Mouse (Mus musculus) hindbrain, embryonic 13.5 days (tissue): ENCODE measurements around the gene Trarg1. TPM values are rescaled to one million over a fixed set of nuclear protein-coding genes. Genes with fewer than 3 reads are reported as not detected.
A peak's percentile ranks its signal among the peaks of the same experiment; 100 is the strongest.
"Not testable (repeated sequence)": the region's sequence is repeated elsewhere in the genome, so short reads cannot be mapped to it uniquely, and the experiment has no call there.

ENCODE experiments used
- ATAC-seq: fragments of 200-750 bp; cut with Nextera tagmentation; 2 replicates; pipeline ENCODE4 v1.8.0; 2017; ENCODE audit warnings: moderate TSS enrichment; ENCODE audit not compliant: low FRiP score
- H3K27ac ChIP-seq: fragments of 300-500 bp; sonication (generic); 2 replicates; pipeline ENCODE4 v1.5.1; 2015; ENCODE audit warnings: inconsistent platforms, mild to moderate bottlenecking, moderate library complexity
- H3K27me3 ChIP-seq: fragments of 300-500 bp; sonication (generic); 2 replicates; pipeline ENCODE4 v1.6.1; 2015; ENCODE audit warnings: mild to moderate bottlenecking, inconsistent platforms
- H3K36me3 ChIP-seq: fragments of 300-500 bp; sonication (generic); 2 replicates; pipeline ENCODE4 v1.6.1; 2015; ENCODE audit warnings: mild to moderate bottlenecking, inconsistent platforms
- H3K4me1 ChIP-seq: fragments of 300-500 bp; sonication (generic); replicated peaks from 2 replicates; pipeline ENCODE4 v1.6.1; 2015; ENCODE audit warnings: inconsistent platforms
- H3K4me2 ChIP-seq: fragments of 300-500 bp; sonication (generic); 2 replicates; pipeline ENCODE4 v1.6.1; 2015; ENCODE audit warnings: inconsistent platforms, mild to moderate bottlenecking, moderate library complexity
- H3K4me3 ChIP-seq: fragments of 300-500 bp; sonication (generic); 2 replicates; pipeline ENCODE4 v1.5.1; 2015; ENCODE audit warnings: mild to moderate bottlenecking, inconsistent platforms
- H3K9ac ChIP-seq: fragments of 300-500 bp; sonication (generic); 2 replicates; pipeline ENCODE4 v1.6.1; 2015; ENCODE audit warnings: mild to moderate bottlenecking, inconsistent platforms
- H3K9me3 ChIP-seq: fragments of 300-500 bp; sonication (generic); 2 replicates; pipeline ENCODE4 v1.6.1; 2016; ENCODE audit warnings: inconsistent platforms
- WGBS: fragments of 180-500 bp; shearing (Covaris S2); methylation state at CpG from one replicate; pipeline ENCODE4 v1.1.7; 2015; 5-methylcytosine and 5-hydroxymethylcytosine counted together
- polyA plus RNA-seq: library from polyadenylated mRNA; unstranded; fragments of >200 nt; fragmentation: Nextera tagmentation; extraction: Ambion mirVana; gene quantifications from 2 replicates; pipeline ENCODE4 v1.2.1, GENCODE M21; 2015

Gene Trarg1
- 0.32 and 0.47 TPM in 2 replicates for polyA plus RNA-seq

- H3K4me3 ChIP-seq, H3K9me3 ChIP-seq, ATAC-seq, H3K36me3 ChIP-seq, H3K9ac ChIP-seq, H3K4me1 ChIP-seq, H3K27ac ChIP-seq, H3K4me2 ChIP-seq: not testable (repeated sequence)
- peaks cover 27% of the 10 kb centered on the region for H3K27me3 ChIP-seq
- 45% methylated on average over 7 of the region's 8 CpGs for WGBS
These were observed at the start of gene Trarg1 for GRCm38 (mm10) chr11:76679508-76679907. TSS of gene Trarg1 (plus strand) at chr11:76679808.

DNA sequence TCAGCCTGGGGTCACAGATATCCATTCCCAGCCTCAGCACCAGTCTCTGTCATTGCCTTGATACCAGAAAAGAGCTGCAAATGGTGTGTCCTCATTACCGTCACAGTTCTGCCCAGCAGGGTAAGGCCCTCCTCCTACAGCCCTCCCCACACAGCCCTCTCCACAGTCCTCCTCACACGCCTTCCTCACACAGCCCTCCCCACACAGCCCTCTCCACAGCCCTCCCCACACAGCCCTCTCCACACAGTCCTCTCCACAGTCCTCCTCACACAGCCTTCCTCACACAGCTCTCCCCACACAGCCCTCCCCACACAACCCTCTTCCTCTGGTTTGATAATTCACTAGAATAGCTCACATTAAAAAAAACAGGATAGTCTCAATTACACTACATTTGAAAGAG, 49.6 kb upstream of the Trarg1 start:
- no peaks in the 10 kb centered on the region for H3K27me3 ChIP-seq
- no peaks in the 10 kb centered on the region for H3K4me1 ChIP-seq
- no peak overlapping the region for H3K9ac ChIP-seq
- WGBS: 49% methylated on average over 2 of the region's 2 CpGs
- H3K4me3 ChIP-seq: no peak overlapping the region
- ATAC-seq: no peak
- H3K9me3 ChIP-seq: no peaks in the 10 kb centered on the region
- no peaks in the 10 kb centered on the region for H3K36me3 ChIP-seq
- no peak overlapping the region for H3K4me2 ChIP-seq
- no peak overlapping the region for H3K27ac ChIP-seq

DNA sequence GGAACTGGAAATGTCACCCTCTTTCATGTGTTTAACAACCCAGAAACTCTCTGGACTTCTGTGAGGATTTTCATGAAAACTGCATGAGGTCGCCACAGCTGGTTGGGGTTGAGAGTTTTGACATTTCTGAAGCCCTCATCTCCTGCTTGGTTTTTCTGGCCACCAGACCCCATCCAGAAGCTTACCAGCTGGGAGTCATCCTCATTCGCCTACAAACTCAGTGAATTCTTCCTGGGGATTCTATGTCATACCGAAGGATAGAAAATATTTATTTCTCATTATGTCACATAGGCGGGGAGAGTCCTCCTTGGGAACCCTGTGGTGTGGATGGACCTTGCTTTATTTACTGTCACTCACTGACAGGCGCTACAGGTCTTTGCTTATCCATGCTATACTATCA, 49.1 kb upstream of the Trarg1 start:
- ATAC-seq: no peak
- H3K4me2 ChIP-seq: no peak overlapping the region

DNA sequence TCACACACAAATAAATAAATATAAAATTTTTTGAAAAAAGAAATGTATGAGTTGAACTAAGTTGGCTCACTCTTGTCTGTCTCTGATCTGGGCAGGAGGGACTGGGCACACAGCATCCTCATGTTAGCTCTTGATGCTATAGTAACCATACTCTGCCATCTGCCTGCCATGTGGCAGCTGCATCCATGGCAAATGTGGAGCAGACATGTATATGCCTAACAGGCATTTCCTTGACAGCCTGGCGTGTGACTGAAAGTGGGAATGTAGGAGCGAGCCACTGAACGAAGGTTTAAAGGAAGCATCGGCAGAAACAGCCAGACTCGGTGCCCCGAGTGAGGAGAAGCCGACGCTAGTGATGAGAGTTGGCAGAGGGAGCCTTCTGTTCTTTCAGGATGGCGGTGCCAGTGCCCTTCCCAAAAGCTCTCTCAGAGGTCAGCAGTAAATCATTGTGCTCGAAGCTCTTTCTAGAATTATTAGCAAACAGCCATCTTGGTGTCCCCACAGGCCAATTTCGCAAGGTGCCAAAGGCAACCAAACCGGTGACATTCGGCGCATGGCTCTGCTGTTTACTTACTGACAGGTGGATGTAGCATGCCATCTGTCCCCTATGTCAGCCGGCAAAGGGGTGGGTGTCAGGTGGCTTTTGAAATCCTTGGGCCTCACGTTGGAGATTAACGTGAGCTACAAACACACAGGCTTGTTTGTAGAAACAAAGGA, 40.2 kb upstream of the Trarg1 start:
- Histone ChIP-seq H3K4me3 (no peak overlapping the region), H3K9me3 (no peaks in the 10 kb centered on the region), H3K27ac (0 out of 2 replicates have a peak overlapping the region, but pooled peaks have one; percentile 41), H3K9ac (no peak overlapping the region), H3K4me1 (peaks cover 15% of the 10 kb centered on the region), H3K27me3 (no peaks in the 10 kb centered on the region), H3K4me2 (no peak overlapping the region), H3K36me3 (no peaks in the 10 kb centered on the region)
- no peak for ATAC-seq
- WGBS: 64% methylated on average over 17 of the region's 17 CpGs

More for the DNA sequence above, 49.1 kb upstream of the Trarg1 start:
- no peak overlapping the region for H3K27ac ChIP-seq
- no peak overlapping the region for H3K4me3 ChIP-seq
- H3K27me3 ChIP-seq: no peaks in the 10 kb centered on the region
- no peak overlapping the region for H3K9ac ChIP-seq
- H3K36me3 ChIP-seq: no peaks in the 10 kb centered on the region
- H3K9me3 ChIP-seq: no peaks in the 10 kb centered on the region
- no peaks in the 10 kb centered on the region for H3K4me1 ChIP-seq
- 88% methylated on average over 5 of the region's 5 CpGs for WGBS

DNA sequence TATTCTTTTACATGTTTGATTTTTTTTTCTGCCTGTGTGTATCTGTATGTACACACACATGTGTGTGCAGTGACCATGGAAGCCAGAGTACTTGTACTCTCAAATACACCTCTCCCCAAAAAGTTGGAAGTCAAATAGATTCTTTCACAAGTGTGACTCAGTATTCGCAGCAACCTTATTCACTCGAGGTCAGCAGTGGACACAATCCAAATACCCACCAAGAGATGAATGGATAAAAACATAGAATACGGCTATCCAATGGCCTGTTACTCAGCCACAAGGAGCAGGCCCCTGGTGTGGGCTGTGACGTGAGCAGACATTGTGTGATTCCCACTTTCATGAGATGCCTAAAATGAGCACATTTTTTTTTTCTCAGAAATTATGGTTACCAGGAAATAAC, 39.4 kb upstream of the Trarg1 start:
- H3K4me2 ChIP-seq: no peak overlapping the region
- WGBS: 66% methylated on average over 4 of the region's 4 CpGs
- H3K4me3 ChIP-seq: no peak overlapping the region
- peaks cover 23% of the 10 kb centered on the region for H3K4me1 ChIP-seq
- H3K9me3 ChIP-seq: no peaks in the 10 kb centered on the region
- no peak overlapping the region for H3K27ac ChIP-seq
- no peaks in the 10 kb centered on the region for H3K27me3 ChIP-seq
- no peak for ATAC-seq
- H3K9ac ChIP-seq: no peak overlapping the region
- H3K36me3 ChIP-seq: no peaks in the 10 kb centered on the region

- no peaks in the 10 kb centered on the region for H3K36me3 ChIP-seq
- no peak overlapping the region for H3K4me2 ChIP-seq
- H3K9ac ChIP-seq: no peak overlapping the region
- peaks cover 46% of the 10 kb centered on the region for H3K4me1 ChIP-seq
- ATAC-seq: no peak
- 28% methylated on average over 6 of the region's 6 CpGs for WGBS
- H3K9me3 ChIP-seq: no peaks in the 10 kb centered on the region
- H3K4me3 ChIP-seq: no peak overlapping the region
- H3K27ac ChIP-seq: peak overlapping the region; percentile 84
- H3K27me3 ChIP-seq: no peaks in the 10 kb centered on the region
These were observed 35.4 kb upstream of the Trarg1 start for GRCm38 (mm10) chr11:76644257-76644656.

DNA sequence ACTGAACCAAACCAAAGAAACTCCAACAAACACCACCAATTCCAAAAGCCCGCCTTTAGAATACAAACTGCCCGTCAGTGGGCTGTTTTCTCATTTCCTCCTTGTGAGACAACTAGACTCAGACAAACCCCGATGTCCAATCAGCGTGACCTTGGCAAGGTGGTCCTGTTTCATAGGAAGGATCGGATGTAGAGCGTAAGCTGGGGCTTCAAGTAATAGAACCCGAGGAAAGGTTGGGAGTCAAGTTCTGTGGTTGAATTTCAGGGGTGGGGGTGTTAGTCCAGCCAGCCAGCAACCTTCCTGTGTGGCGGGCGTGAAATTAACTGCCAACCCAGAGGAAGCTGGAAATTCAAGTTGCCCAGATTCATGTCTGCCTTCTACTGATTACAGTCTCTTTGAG, 34.6 kb upstream of the Trarg1 start:
- no peaks in the 10 kb centered on the region for H3K36me3 ChIP-seq
- H3K27ac ChIP-seq: peak overlapping the region; percentile 84
- peaks cover 40% of the 10 kb centered on the region for H3K4me1 ChIP-seq
- no peak overlapping the region for H3K4me2 ChIP-seq
- 73% methylated on average over 9 of the region's 9 CpGs for WGBS
- peak overlapping the region; percentile 61; the same call in 1 of the 2 replicates for H3K9ac ChIP-seq
- no peaks in the 10 kb centered on the region for H3K9me3 ChIP-seq
- no peak for ATAC-seq
- H3K4me3 ChIP-seq: no peak overlapping the region
- no peaks in the 10 kb centered on the region for H3K27me3 ChIP-seq

- WGBS: 1% methylated on average over 19 of the region's 19 CpGs
- peak; percentile 79 for ATAC-seq
These were observed 33.7 kb upstream of the Trarg1 start for GRCm38 (mm10) chr11:76645955-76646354.

GRCm38 (mm10) chr11:76647062-76647461, 32.5 kb upstream of the Trarg1 start:
- peak overlapping the region; percentile 71 for H3K27ac ChIP-seq
- peaks cover 40% of the 10 kb centered on the region for H3K4me1 ChIP-seq
- 0 out of 2 replicates have a peak overlapping the region, but pooled peaks have one; percentile 4 for H3K4me3 ChIP-seq
- H3K27me3 ChIP-seq: no peaks in the 10 kb centered on the region
- no peaks in the 10 kb centered on the region for H3K9me3 ChIP-seq
- H3K36me3 ChIP-seq: no peaks in the 10 kb centered on the region
- H3K9ac ChIP-seq: peak overlapping the region; percentile 15; the same call in 1 of the 2 replicates
- peak overlapping the region; percentile 41 for H3K4me2 ChIP-seq
- WGBS: 4% methylated on average over 7 of the region's 7 CpGs
- ATAC-seq: peak; percentile 44

More at GRCm38 (mm10) chr11:76645955-76646354, 33.7 kb upstream of the Trarg1 start:
- Histone ChIP-seq H3K4me1 (peaks cover 40% of the 10 kb centered on the region), H3K9ac (peak overlapping the region; percentile 61; the same call in 1 of the 2 replicates), H3K9me3 (no peaks in the 10 kb centered on the region), H3K36me3 (no peaks in the 10 kb centered on the region), H3K27ac (peak overlapping the region; percentile 84), H3K4me3 (peak overlapping the region; percentile 30), H3K27me3 (no peaks in the 10 kb centered on the region), H3K4me2 (peak overlapping the region; percentile 55)

- peak; percentile 30; the same call in 1 of the 2 replicates for ATAC-seq
- H3K9me3 ChIP-seq: no peaks in the 10 kb centered on the region
- H3K4me1 ChIP-seq: peaks cover 41% of the 10 kb centered on the region
- H3K27me3 ChIP-seq: no peaks in the 10 kb centered on the region
- no peaks in the 10 kb centered on the region for H3K36me3 ChIP-seq
- H3K27ac ChIP-seq: peak overlapping the region; percentile 71
- peak overlapping the region; percentile 41 for H3K4me2 ChIP-seq
- H3K9ac ChIP-seq: peak overlapping the region; percentile 15; the same call in 1 of the 2 replicates
- H3K4me3 ChIP-seq: 0 out of 2 replicates have a peak overlapping the region, but pooled peaks have one; percentile 4
- 9% methylated on average over 9 of the region's 9 CpGs for WGBS
These were observed 32.1 kb upstream of the Trarg1 start for GRCm38 (mm10) chr11:76647500-76647899.

GRCm38 (mm10) chr11:76650862-76651560, 28.6 kb upstream of the Trarg1 start:
- H3K4me1 ChIP-seq: peaks cover 25% of the 10 kb centered on the region

DNA sequence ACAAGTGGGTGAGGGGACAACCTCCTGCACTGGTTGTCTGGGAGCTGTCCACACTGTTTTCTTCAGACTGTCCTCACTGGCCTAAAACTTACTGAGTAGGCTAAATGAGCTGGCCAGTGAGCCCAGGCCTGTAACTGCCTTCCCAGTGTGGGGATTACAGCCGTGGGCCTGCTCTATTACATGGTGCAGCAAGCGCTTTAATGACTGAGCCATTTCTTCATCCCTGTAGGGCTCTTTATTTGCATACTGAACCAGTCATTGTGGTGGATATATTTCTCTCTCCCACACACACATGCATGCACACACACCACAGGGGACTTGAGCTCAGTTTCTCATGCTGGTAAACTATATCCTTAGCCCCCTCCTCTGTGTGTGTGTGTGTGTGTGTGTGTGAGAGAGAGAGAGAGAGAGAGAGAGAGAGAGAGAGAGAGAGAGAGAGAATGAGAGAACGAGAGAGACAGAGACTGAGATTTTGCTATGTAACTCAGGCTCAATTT, 26.7 kb upstream of the Trarg1 start:
- peak; percentile 68; the same call in 1 of the 2 replicates for ATAC-seq
- Histone ChIP-seq H3K36me3 (no peaks in the 10 kb centered on the region), H3K4me1 (peaks cover 13% of the 10 kb centered on the region; the same call in 1 of the 2 replicates), H3K9ac (no peak overlapping the region), H3K4me2 (no peak overlapping the region), H3K9me3 (no peaks in the 10 kb centered on the region), H3K27me3 (no peaks in the 10 kb centered on the region), H3K27ac (peak overlapping the region; percentile 69), H3K4me3 (no peak overlapping the region)
- 48% methylated on average over 3 of the region's 3 CpGs for WGBS

More at GRCm38 (mm10) chr11:76650862-76651560, 28.6 kb upstream of the Trarg1 start:
- no peak overlapping the region for H3K4me3 ChIP-seq
- 64% methylated on average over 11 of the region's 14 CpGs for WGBS
- H3K9me3 ChIP-seq: no peaks in the 10 kb centered on the region
- H3K27me3 ChIP-seq: no peaks in the 10 kb centered on the region
- no peaks in the 10 kb centered on the region for H3K36me3 ChIP-seq
- no peak overlapping the region for H3K4me2 ChIP-seq
- H3K9ac ChIP-seq: no peak overlapping the region
- no peak for ATAC-seq
- no peak overlapping the region for H3K27ac ChIP-seq
